Mouse (Mus musculus) cerebellum, adult 9-10 months (tissue): ENCODE measurements around the gene Utp4.
"Not testable (repeated sequence)": the region's sequence is repeated elsewhere in the genome, so short reads cannot be mapped to it uniquely, and the experiment has no call there.

Source experiments
- DNase-seq: peaks from one replicate; pipeline ENCODE4 v3.0.0; 2022

The Utp4 gene

DNA sequence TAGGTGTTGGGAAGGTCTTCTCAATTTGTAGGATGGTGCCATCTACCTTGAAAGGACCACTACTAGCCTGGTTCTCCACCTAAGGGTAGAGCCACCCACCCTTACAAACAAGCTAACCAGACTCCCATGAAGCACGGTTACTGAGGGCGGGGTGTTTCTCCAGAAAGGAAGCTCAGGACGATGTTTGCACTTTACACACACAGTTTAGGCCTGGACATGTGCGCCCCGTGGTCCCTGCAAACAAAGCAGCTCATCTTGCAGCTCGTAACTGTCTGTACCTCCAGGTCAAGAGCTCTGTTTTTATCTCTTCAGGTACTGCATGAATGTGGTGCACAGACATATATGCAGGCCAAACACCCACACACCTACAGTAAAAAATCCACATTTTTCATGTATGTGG, 13.2 kb downstream of the Utp4 start:
- DNase-seq, result no peak

DNA sequence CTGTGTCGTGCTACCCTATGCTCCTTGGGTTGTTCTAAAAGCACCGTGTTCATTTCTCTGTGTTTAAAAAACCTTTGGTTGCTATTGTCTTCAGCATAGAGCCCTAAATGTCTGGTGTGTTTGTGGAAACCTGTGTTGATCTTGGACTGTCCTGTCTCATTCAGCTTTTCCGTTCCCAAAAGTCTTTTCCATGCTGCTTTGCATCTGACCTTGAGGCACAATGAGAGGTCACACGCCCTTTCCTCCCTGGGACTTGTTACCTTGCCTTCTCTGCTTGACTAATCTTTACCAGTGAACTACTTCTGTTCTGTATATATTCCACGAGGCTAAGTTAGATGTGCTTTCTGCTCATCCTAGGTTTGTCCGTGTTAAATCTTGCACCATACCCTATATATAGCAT, 14.0 kb downstream of the Utp4 start:
- no peak for DNase-seq

GRCm38 (mm10) chr8:106908291-106908690, 14.9 kb downstream of the Utp4 start:
- DNase-seq, result no peak

DNA sequence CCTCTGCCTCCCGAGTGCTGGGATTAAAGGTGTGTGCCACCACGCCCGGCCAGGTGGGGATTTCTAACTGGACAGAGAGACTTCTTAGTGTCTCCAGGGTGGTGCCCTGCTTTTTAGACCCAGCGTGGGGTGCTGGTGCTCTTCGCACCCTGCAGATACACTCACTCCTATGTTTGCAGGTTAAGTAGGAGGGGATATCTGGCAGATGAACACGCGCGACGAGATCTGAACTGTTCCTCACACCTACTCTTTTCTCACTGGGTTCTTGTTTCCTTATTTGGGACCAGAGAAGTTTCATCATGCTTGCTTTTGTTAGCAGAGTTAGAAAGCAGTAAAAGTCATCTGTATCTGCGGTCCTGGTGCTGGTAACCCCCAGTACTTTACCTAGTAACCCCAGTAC, 20.2 kb downstream of the Utp4 start:
- DNase-seq, result no peak

DNA sequence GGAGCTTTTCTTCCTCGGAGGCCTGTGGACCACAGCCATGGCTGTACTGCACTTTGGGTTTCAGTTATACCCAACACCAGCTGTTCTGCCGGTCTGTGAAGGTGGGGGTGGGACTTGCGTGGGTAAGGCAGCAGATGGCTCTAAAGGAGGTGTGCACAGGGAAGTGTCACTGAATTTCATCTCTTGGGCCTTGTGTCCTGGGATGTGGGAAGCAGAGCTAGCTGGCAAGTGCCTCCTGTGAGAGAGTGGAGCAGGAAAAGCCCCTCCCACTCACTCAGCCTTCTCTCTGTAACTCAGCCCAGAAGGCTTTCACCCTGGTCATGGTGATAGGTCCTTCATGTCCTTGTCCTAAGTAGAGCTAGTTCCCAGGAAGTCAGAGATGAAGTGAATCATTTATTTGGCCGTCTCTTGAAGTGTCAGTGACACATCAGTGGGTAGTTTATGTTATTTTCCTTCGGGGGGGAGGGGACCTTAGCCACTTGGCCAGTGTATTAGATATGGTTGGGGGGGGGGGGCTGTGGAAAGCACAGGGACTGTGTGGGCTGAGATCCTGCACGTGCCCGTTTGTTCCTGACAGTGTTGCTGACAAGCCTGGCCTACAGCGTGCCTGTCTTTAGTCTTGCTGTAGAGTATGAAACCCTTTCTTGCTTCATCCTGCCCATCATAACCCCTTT, 26.4 kb downstream of the Utp4 start:
- no peak for DNase-seq

DNA sequence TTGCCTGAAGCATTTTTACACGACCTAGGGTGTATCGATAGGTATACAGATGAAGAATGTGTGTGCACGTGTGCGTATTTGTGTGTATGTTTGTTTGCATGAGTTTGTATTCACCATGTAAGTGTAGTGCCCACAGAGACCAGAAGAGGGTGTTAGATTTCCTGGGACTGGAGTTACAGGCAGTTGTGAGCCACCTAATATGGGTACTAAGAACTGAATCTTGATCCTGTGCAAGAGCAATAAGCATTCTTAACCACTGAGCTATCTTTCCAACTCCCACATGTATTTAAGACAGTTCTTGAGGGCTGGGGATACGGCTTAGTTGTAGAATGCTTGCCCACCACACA, 26.9 kb downstream of the Utp4 start:
- DNase-seq, result no peak

- DNase-seq, result no peak
These were observed 30.6 kb downstream of the Utp4 start for GRCm38 (mm10) chr8:106924057-106924456.

- DNase-seq, result no peak
These were observed 31.5 kb downstream of the Utp4 start for GRCm38 (mm10) chr8:106924904-106925349.

- no peak for DNase-seq
These were observed 32.0 kb downstream of the Utp4 start for GRCm38 (mm10) chr8:106925446-106925845.

- DNase-seq, result no peak
These were observed 33.8 kb downstream of the Utp4 start for GRCm38 (mm10) chr8:106927247-106927646.

DNA sequence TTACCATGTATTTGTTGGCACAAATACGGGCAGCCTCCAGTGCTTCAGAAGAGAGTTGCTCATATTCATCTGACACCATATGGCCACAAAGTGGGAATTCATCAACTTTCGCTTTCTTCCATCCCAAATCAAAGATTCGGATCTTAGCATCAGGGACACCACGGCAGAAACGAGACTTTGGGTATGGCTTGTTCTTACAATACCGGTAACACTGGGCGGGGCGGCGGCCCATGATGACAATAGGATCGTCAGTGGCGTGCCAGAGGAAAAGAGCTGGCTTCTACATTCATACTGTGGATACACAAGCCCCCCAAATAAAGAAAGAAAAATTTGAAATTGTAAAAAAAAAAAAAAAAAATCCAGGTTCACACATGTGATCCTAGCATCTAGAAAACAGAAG, 34.7 kb downstream of the Utp4 start:
- DNase-seq, result not testable (repeated sequence)

DNA sequence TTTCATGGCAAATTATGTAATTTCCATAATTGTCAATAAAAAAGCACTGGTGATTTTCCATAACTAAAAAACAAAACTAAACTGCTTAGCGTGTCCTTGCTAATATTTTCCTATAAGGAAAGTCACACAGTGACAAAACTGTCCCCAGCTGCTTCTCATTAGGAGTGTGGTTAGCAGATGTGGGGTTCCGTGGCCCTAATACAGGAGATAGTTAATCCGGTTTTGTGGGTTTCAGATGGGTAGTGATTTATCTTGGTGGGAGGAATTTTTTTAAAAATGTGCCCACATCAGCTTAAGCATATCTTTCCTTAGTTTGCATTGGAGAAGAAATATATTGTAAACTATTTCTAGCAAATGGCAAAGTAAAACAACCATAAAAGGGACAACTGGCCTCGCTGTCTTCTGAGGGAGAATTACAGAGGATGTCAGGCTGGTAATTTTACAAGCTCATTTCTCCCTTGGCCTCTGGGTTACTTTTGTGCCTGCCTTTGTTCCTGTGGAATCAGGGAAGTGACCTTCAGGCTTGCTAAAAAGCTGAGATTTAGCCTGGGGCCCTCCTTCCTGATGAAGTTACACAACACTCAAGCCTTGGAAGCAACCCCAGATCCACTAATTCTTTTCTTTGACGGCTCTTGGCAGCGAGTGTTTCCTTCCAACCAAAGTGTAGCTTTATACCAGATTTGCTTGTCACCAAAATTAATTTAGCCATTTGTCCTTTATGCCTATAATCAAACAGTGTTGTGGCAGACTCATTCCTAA, 35.9 kb downstream of the Utp4 start:
- no peak for DNase-seq

GRCm38 (mm10) chr8:106929921-106930320, 36.5 kb downstream of the Utp4 start:
- DNase-seq, result no peak

DNA sequence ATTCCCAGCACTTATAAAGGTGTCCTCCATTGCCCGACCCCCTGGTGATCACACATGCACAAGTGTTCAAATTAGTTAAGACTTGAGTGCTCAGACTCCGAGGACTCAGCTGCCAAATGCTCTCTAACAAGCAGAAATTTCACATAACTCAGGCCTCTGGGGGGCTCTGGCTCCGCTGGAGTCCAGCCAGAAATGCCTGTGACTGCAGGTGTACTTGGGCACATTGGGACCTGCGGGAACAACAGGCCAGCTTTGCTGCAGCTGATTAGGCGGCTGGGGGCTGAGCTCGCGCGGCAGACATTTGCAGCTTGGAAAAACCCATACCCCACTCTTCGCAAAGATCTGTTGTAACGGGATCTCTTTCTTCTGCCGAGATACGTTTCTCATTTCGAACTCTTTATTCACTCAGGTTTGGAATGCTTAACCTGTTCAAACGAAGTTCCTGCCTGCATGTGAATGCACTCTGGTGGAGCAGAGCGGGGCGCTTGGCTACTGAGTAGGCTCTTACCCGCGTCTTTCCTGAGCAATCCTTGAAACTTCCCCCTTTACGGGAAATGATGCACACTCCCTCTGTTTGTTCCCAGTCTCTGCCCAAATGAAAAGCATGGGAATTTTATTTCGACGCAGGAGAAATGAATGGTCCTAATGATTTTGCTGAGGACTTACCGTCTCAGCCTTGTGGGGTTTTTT, 39.1 kb downstream of the Utp4 start:
- DNase-seq, result peak; percentile 39

DNA sequence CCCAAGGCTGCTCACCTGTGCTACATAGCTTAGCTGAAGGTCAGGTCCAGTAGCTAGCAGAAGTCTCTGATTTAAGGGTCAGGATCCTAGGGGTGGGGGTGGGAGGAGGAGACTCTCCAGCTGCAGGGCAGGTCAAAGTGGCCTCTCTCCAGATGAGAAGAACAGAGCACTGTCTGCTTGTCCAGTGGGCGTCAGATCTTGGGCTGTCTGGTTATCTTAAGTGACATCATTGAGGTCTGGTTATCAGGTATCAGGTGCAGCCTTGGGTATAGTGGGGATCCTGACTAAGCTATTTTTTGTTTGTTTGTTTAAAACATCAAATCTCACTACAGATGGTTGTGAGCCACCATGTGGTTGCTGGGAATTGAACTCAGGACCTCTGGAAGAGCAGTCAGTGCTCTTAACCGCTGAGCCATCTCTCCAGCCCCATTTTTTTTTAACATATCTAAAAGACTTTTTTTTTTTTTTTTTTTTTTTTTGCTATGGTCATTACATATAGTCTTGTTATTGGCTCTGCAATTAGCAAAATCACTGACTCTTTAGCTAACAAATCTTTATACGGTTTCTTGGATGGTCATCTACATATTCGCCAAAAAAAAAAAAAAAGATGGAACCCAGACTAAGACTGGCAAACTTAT, 40.2 kb downstream of the Utp4 start:
- no peak for DNase-seq

DNA sequence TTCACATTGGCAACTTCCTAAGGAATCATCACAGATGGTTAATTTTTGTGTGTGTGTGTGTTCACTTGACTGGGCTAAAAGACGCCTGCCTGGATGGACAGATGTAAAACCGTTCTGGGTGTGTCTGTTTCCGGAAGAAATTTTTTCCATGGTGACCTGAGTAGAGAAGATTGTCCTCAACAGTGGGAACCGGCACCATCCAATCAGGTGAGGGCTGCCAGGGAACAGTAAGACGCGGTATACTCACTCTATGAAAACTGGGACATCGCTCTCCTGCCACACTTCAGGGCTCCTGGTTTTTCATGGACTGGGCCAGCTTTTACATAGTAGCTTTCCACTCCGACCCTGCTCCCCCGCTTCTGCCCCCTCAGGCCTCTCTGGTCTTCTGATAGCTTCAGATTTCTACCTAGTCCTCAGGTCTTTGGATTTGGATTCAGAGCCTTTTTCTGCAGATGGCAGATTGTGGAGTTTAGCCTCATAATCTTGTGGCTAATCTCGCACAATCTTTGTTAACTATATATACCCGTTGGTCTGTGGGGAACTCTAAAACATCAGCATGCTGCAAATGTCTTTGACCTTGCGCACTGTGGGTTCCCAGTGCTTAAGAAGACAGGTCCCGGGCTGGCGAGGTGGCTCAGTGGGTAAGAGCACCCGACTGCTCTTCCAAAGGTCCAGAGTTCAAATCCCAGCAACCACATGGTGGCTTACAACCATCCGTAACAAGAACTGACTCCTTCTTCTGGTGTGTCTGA, 41.0 kb downstream of the Utp4 start:
- peak; percentile 32 for DNase-seq

DNA sequence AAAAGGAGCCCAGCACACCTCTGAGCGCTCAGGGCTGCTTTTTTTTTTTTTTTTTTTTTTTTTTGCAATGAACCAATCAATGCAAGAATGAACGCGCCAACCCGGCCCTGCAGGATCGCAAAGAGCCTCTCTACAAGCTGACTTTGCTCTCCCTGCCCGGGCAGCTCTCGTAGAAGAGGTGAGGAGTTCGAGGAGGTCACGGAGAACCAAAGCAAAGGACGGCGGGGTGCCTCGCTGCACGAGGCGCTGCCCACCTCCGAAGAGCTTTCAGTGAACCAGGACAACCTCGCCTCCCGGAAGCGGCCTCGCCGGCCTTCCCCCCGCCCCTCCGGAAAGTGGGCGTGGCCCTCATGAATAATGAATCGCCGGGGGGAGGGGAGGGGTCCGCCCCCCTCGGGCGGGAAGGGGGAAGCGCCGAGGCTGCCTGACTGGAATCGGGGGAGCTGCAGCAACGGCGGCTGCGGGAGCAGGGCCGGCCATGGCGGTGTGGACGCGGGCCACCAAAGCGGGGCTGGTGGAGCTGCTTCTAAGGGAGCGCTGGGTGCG, 42.0 kb downstream of the Utp4 start, which contains the start of gene Sntb2:
Gene Sntb2, plus strand, starts transcription at position 427 of the 546 bp plus-strand sequence.
- DNase-seq, result peak; percentile 94

GRCm38 (mm10) chr8:106935899-106936477, 42.6 kb downstream of the Utp4 start:
- DNase-seq, result peak; percentile 60

DNA sequence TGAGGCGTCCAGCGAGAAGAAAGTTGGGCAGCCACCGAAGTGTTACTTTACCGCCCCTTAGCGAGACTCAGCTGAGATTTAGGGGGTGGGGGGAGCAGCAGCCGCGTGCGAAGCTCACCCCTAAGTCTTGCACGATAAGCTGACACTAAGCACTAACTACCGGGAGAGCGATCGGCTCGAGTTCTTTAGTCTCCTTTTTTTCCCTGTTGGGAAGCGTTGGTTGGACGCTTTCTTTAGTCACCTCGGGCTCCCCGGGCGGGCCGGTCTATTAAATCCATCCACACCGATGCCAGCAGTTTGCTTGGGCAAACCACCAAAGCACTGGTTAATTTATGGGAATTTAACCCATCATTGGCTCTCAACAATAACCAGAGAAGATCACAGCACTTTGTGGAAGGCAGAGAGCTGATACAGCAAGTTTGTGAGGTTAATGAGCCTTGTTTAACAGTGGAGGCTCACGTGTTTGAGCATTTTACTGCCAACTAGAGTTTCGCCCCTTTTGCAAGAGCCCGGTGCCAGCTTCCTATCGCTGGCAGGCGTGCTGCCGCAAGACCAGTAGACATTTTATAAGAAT, 43.1 kb downstream of the Utp4 start:
- peak; percentile 50 for DNase-seq

DNA sequence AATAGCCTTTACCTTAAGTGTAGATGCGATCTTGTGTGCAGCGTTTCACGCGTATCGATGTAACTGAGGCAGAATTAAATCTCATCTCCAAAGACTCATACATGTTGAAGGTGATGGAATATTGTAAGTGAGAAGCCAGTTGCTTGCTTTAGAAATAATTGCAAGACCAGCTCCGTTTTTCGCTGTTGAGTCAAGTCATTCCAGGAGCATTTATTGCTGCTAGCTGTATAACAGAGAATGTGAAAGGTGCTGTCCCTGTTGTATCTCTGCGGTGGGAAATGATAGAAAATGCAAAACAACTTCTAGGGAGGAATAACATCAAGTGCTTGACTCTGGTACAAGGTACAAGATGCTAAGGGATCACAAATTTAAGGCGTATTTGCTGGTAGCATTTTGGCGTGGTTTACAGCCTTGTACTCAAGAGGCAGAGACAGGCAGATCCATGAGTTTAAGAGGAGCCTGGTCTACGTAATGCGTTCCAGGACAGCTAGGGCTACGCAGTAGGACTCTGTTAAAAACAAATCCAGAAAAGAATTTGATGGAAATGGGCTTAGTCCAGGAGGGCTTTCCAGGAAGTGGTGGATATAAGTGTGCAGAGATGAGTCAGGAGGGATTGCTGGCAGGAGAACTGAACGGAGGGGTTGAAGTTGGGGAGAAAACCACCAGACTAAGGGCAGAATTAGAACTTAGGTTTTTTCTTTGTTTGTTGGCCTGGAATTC, 43.8 kb downstream of the Utp4 start:
- no peak for DNase-seq

- DNase-seq, result no peak
These were observed 48.4 kb downstream of the Utp4 start for GRCm38 (mm10) chr8:106941806-106942205.
